Mouse (Mus musculus) left cerebral cortex, adult 8-10 months (tissue): ENCODE results near the gene Olfr1507. TPM values are rescaled to one million over a fixed set of nuclear protein-coding genes. Genes with fewer than 3 reads are reported as not detected.

Experiments used
- DNase-seq, 2 experiments: peaks; one replicate each; pipeline ENCODE4 v3.0.0; 2022; ENCODE audit warnings: low spot score in 2 of 2
- total RNA-seq, 4 experiments: library from RNA; stranded (reverse); gene quantifications; 2 replicates each; pipeline ENCODE4 v1.2.4; 2022

The Olfr1507 gene
- total RNA-seq: under 1 TPM in 1 of 4 experiments, not detected in 3; 0.98 TPM

GRCm38 (mm10) chr14:52495516-52495915, at the start of gene Olfr1507:
TSS of gene Olfr1507 (minus strand) at chr14:52495749.
- no peak for DNase-seq

DNA sequence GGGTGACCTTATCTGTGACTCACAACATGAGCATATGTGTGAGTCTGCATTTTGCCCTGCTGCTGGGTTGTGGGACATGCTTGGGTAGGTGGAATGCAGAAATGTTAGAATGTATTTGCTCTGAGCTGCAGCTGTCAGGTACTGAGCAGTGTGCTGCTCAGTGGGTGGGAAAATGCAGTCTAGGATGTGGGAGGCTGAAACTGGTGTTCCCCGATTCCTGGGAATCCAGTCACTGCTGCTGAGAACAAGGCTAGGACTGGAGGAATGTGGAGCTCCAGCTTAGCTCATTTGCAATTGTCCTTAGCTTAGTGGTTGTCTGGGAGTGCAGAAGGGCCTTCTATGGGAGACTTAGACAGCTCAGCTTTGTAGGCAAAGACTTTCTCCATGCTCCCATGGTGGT, 37.8 kb upstream of the Olfr1507 start:
- DNase-seq: no peak

DNA sequence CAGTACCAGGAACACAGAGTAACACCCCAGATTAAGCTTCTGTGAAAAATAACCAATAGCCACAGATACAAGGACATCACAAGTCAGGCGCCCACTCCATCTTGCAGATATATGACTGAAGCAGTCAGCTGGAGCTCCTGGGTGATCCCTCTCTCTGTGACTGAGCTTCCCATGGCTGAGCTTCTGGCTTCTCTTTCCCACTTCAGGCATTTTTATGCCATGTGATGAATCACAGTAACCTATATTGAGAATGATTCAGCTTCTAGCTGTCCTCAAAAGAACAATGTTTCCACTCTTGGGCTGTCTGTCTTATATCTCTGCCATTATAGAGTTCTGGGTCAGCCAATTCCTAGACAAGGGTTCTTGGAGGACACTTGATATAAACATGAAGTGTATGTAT, 29.4 kb upstream of the Olfr1507 start:
- no peak for DNase-seq

GRCm38 (mm10) chr14:52467395-52467794, 28.2 kb downstream of the Olfr1507 start, which contains the start of gene Olfr1508:
TSS of gene Olfr1508 (minus strand) at chr14:52467495.
- no peak for DNase-seq

- DNase-seq: no peak
Measured at GRCm38 (mm10) chr14:52465738-52466137, 29.8 kb downstream of the Olfr1507 start.

GRCm38 (mm10) chr14:52461928-52462327, 33.6 kb downstream of the Olfr1507 start:
- no peak for DNase-seq

DNA sequence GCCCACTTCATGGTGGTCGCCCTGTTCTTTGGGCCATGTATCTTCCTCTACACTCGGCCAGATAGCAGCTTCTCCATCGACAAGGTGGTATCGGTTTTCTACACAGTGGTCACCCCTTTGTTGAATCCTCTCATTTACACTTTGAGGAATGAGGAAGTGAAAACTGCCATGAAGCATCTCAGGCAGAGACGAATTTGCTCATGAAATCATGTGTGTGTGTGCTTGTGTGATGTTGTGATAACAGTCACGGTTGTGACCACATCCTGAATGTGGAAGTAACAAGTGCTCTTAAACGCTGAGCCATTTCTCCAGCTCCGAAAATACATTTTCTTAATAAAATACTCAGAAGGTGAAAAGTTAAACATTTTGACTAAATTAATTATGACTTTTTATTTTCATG, 44.4 kb downstream of the Olfr1507 start:
- DNase-seq: no peak

- no peak for DNase-seq
Measured at GRCm38 (mm10) chr14:52442690-52443089, 52.9 kb downstream of the Olfr1507 start, which contains the start of gene Olfr1509. TSS of gene Olfr1509 (plus strand) at chr14:52442990.

Other genes with a start within 250 kb of the Olfr1507 start
- gene Chd8, start 238.0 kb downstream of the Olfr1507 start, total RNA-seq: 100 to 1,000 TPM; 103 to 130 (median 111) TPM
- gene Tox4, start 216.6 kb downstream of the Olfr1507 start, total RNA-seq: 10 to 100 TPM; 57.5 to 72.6 (median 62.7) TPM
- 10 to 100 TPM; 34.9 to 41.4 (median 38.6) TPM for gene Rab2b, start 216.2 kb downstream of the Olfr1507 start, total RNA-seq
- 10 to 100 TPM; 30.0 to 35.0 (median 32.4) TPM for gene Mettl3, start 190.6 kb downstream of the Olfr1507 start, total RNA-seq
- 10 to 100 TPM; 36.6 to 43.7 (median 40.9) TPM for gene Sall2, start 167.0 kb downstream of the Olfr1507 start, total RNA-seq
- gene Olfr1513, start 139.3 kb downstream of the Olfr1507 start, total RNA-seq: not detected
- gene Olfr1512, start 116.6 kb downstream of the Olfr1507 start, total RNA-seq: not detected
- gene Olfr1511, start 98.4 kb downstream of the Olfr1507 start, total RNA-seq: not detected
- gene Olfr1510, start 81.4 kb downstream of the Olfr1507 start, total RNA-seq: not detected
- gene Olfr1509, start 52.8 kb downstream of the Olfr1507 start, total RNA-seq: not detected
- gene Olfr1508, start 28.3 kb downstream of the Olfr1507 start, total RNA-seq: under 1 TPM in 1 of 4 experiments, not detected in 3; 0.08 TPM